Mouse (Mus musculus) forebrain, embryonic 16.5 days (tissue): ENCODE measurements at regions not wholly inside any gene's neighbourhood (a gene's known extent, or its start where the extent isn't known, plus 50 kb on each side); places are given as distances from the start of the nearest gene placed in this dataset.

Source experiments
- ATAC-seq: fragments of 200-750 bp; cut with Nextera tagmentation; 2 replicates; pipeline ENCODE4 v1.8.0; 2017; ENCODE audit warnings: mild to moderate bottlenecking, moderate library complexity
- H3K27ac ChIP-seq: fragments of 300-500 bp; sonication (generic); 2 replicates; pipeline ENCODE4 v1.5.1; 2014; ENCODE audit warnings: low read length, control low read depth
- H3K27me3 ChIP-seq: fragments of 300-500 bp; sonication (generic); replicated peaks from 2 replicates; pipeline ENCODE4 v1.6.1; 2014; ENCODE audit warnings: low read length; ENCODE audit not compliant: control insufficient read depth, insufficient read depth
- H3K36me3 ChIP-seq: fragments of 300-500 bp; sonication (generic); 2 replicates; pipeline ENCODE4 v1.6.1; 2014; ENCODE audit not compliant: control insufficient read depth, insufficient read depth
- H3K4me1 ChIP-seq: fragments of 300-500 bp; sonication (generic); replicated peaks from 2 replicates; pipeline ENCODE4 v1.6.1; 2014; ENCODE audit warnings: low read length; ENCODE audit not compliant: control insufficient read depth, insufficient read depth
- H3K4me2 ChIP-seq: fragments of 300-500 bp; sonication (generic); 2 replicates; pipeline ENCODE4 v1.6.1; 2014; ENCODE audit warnings: mild to moderate bottlenecking, low read length, control low read depth
- H3K4me3 ChIP-seq: fragments of 300-500 bp; sonication (generic); replicated peaks from 2 replicates; pipeline ENCODE4 v1.5.1; 2014; ENCODE audit warnings: mild to moderate bottlenecking, low read length, control low read depth
- H3K9ac ChIP-seq: fragments of 300-500 bp; sonication (generic); replicated peaks from 2 replicates; pipeline ENCODE4 v1.6.1; 2014; ENCODE audit warnings: low read depth, low read length, control low read depth
- H3K9me3 ChIP-seq: fragments of 300-500 bp; sonication (generic); 2 replicates; pipeline ENCODE4 v1.6.1; 2016; ENCODE audit warnings: low read length; ENCODE audit not compliant: control insufficient read depth
- WGBS: fragments of 180-500 bp; shearing (Covaris S2); extraction: QIAGEN DNeasy Blood & Tissue Kit; methylation state at CpG from one replicate; pipeline ENCODE4 v1.1.7; 2014; 5-methylcytosine and 5-hydroxymethylcytosine counted together

GRCm38 (mm10) chr13:28730059-28730580 lies 223.4 kb downstream of the Sox4 start:
- H3K9me3 ChIP-seq = no peaks in the 10 kb centered on the region
- no peaks in the 10 kb centered on the region for H3K27me3 ChIP-seq
- ATAC-seq = no peak
- H3K36me3 ChIP-seq = no peaks in the 10 kb centered on the region
- H3K27ac ChIP-seq = no peak overlapping the region
- H3K9ac ChIP-seq = no peak overlapping the region
- no peak overlapping the region for H3K4me2 ChIP-seq
- WGBS = 85% methylated on average over 8 of the region's 8 CpGs
- H3K4me1 ChIP-seq = no peaks in the 10 kb centered on the region; the same call in 1 of the 2 replicates
- H3K4me3 ChIP-seq = no peak overlapping the region

GRCm38 (mm10) chr13:28728768-28729167 lies 224.7 kb downstream of the Sox4 start:
- Histone ChIP-seq H3K27me3 (no peaks in the 10 kb centered on the region), H3K36me3 (no peaks in the 10 kb centered on the region), H3K27ac (no peak overlapping the region), H3K4me2 (no peak overlapping the region), H3K4me3 (no peak overlapping the region), H3K9ac (no peak overlapping the region), H3K4me1 (no peaks in the 10 kb centered on the region; the same call in 1 of the 2 replicates), H3K9me3 (no peaks in the 10 kb centered on the region)
- 85% methylated on average over 5 of the region's 5 CpGs for WGBS
- no peak for ATAC-seq

- Histone ChIP-seq H3K36me3 (no peaks in the 10 kb centered on the region), H3K4me1 (peaks cover 35% of the 10 kb centered on the region), H3K27ac (no peak overlapping the region), H3K27me3 (no peaks in the 10 kb centered on the region), H3K9ac (no peak overlapping the region), H3K9me3 (no peaks in the 10 kb centered on the region), H3K4me3 (no peak overlapping the region), H3K4me2 (no peak overlapping the region)
- no peak for ATAC-seq
- WGBS = 85% methylated on average over 3 of the region's 3 CpGs
Observed at GRCm38 (mm10) chr13:28724300-28724699, 229.2 kb downstream of the Sox4 start.

GRCm38 (mm10) chr13:28722074-28722473 lies 231.4 kb downstream of the Sox4 start:
- WGBS = 7% methylated on average over 2 of the region's 2 CpGs
- Histone ChIP-seq H3K4me1 (peaks cover 54% of the 10 kb centered on the region), H3K36me3 (no peaks in the 10 kb centered on the region)

GRCm38 (mm10) chr13:28721548-28721981 lies 231.9 kb downstream of the Sox4 start:
- 22% methylated on average over 11 of the region's 11 CpGs for WGBS
- ATAC-seq = no peak
- Histone ChIP-seq H3K27me3 (no peaks in the 10 kb centered on the region), H3K27ac (peak overlapping the region; percentile 81), H3K4me2 (peak overlapping the region; percentile 43), H3K36me3 (no peaks in the 10 kb centered on the region), H3K4me3 (no peak overlapping the region), H3K9me3 (no peaks in the 10 kb centered on the region), H3K4me1 (peaks cover 54% of the 10 kb centered on the region), H3K9ac (peak overlapping the region; percentile 41; the same call in 1 of the 2 replicates)

More at GRCm38 (mm10) chr13:28722074-28722473, 231.4 kb downstream of the Sox4 start:
- Histone ChIP-seq H3K9ac (peak overlapping the region; percentile 47; the same call in 1 of the 2 replicates), H3K4me2 (peak overlapping the region; percentile 43), H3K27me3 (no peaks in the 10 kb centered on the region), H3K9me3 (no peaks in the 10 kb centered on the region), H3K27ac (peak overlapping the region; percentile 81), H3K4me3 (no peak overlapping the region)
- ATAC-seq = no peak

GRCm38 (mm10) chr13:28720639-28721239 lies 232.8 kb downstream of the Sox4 start:
- 20% methylated on average over 11 of the region's 11 CpGs for WGBS
- Histone ChIP-seq H3K9ac (no peak overlapping the region), H3K4me2 (peak overlapping the region; percentile 40), H3K36me3 (no peaks in the 10 kb centered on the region), H3K27ac (peak overlapping the region; percentile 81), H3K4me1 (peaks cover 54% of the 10 kb centered on the region), H3K4me3 (no peak overlapping the region; the same call in 1 of the 2 replicates), H3K9me3 (no peaks in the 10 kb centered on the region), H3K27me3 (no peaks in the 10 kb centered on the region)
- peak; percentile 75 for ATAC-seq

GRCm38 (mm10) chr13:28720169-28720568 lies 233.3 kb downstream of the Sox4 start:
- H3K36me3 ChIP-seq = no peaks in the 10 kb centered on the region
- H3K9ac ChIP-seq = no peak overlapping the region
- peak; percentile 34 for ATAC-seq
- no peaks in the 10 kb centered on the region for H3K9me3 ChIP-seq
- no peaks in the 10 kb centered on the region for H3K27me3 ChIP-seq
- H3K4me1 ChIP-seq = peaks cover 54% of the 10 kb centered on the region
- H3K4me3 ChIP-seq = no peak overlapping the region
- 44% methylated on average over 11 of the region's 11 CpGs for WGBS
- H3K27ac ChIP-seq = peak overlapping the region; percentile 68
- peak overlapping the region; percentile 22 for H3K4me2 ChIP-seq

GRCm38 (mm10) chr13:28718868-28719265 lies 234.6 kb downstream of the Sox4 start:
- WGBS = 6% methylated on average over 5 of the region's 5 CpGs
- H3K9me3 ChIP-seq = no peaks in the 10 kb centered on the region
- H3K4me3 ChIP-seq = no peak overlapping the region
- H3K4me1 ChIP-seq = peaks cover 54% of the 10 kb centered on the region
- no peaks in the 10 kb centered on the region for H3K36me3 ChIP-seq
- peak overlapping the region; percentile 82 for H3K27ac ChIP-seq
- H3K27me3 ChIP-seq = no peaks in the 10 kb centered on the region
- H3K9ac ChIP-seq = no peak overlapping the region; the same call in 1 of the 2 replicates
- no peak overlapping the region for H3K4me2 ChIP-seq
- ATAC-seq = 0 out of 2 replicates have a peak, but pooled peaks have one; percentile 2

- Histone ChIP-seq H3K9me3 (no peaks in the 10 kb centered on the region), H3K4me1 (peaks cover 54% of the 10 kb centered on the region)
Observed at GRCm38 (mm10) chr13:28718169-28718867, 235.2 kb downstream of the Sox4 start.

More at GRCm38 (mm10) chr13:28718169-28718867, 235.2 kb downstream of the Sox4 start:
- peak; percentile 22 for ATAC-seq
- Histone ChIP-seq H3K27ac (peak overlapping the region; percentile 82), H3K4me3 (no peak overlapping the region), H3K4me2 (no peak overlapping the region), H3K36me3 (no peaks in the 10 kb centered on the region), H3K27me3 (no peaks in the 10 kb centered on the region), H3K9ac (peak overlapping the region; percentile 28; the same call in 1 of the 2 replicates)
- 3% methylated on average over 11 of the region's 11 CpGs for WGBS
